Mouse (Mus musculus): ENCODE measurements around the gene Olfr73.
"Not testable (repeated sequence)": the region's sequence is repeated elsewhere in the genome, so short reads cannot be mapped to it uniquely, and the experiment has no call there.

Olfr73 gene

DNA sequence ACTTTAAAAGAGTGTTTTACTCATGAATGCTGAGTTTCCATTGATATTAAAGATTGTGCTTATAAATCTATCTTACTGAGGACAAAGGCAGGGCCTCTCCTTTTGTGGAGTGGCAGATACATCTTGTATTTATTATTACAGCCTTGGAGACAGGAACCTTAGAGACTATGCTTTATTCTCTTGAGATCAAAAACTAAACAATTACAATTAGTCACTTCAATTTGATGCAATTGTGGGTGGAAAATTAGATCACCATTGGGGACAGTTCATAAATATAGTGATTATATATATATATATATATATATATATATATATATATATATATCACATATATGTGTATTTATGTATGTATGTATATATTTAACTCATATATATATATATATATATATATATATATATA lies at the start of gene Olfr73:
Olfr73 (minus strand) TSS at position 101 of the 400 bp plus-strand sequence.
- DNase-seq: no peak

DNA sequence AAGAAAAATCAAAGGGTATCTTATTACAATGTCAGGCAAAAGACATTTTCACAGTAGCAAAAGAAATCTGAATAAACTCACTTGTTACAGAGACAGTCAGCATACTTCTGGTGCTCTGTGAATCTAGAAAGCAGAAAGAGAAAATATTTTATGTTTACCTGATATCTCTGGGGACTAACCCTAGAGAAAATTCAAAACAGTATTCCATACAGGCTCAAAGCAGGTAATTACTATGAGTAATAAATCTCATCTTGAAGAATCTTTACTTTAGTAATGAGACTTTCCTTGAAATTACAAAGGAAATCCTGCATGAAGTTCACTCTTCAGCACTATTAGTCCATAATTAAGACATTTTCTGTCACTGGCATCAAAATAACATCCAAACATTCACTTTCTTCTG lies 34.2 kb upstream of the Olfr73 start, which contains the start of gene Olfr1163:
Olfr1163 (minus strand) TSS at position 101 of the 400 bp plus-strand sequence.
- no peak for DNase-seq

DNA sequence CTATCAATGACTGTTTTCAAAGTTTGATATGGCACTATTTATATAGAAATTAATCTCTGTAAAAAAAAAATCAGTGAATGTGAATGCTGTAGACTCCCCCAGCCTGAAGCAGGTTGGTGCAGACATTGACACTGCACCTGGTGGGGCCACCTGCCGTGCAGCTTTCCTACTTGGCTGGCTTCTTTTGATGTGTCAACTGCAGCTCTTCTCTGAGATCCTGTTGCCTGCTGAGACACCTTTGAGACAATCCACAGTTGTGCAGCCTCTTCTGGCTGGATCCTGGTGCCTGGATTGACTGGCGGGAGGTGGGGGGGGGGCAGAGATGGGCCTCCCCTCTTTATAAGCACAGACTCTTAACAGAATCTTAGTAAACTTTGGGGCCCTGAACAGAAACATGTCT lies 26.1 kb upstream of the Olfr73 start:
- no peak for DNase-seq

DNA sequence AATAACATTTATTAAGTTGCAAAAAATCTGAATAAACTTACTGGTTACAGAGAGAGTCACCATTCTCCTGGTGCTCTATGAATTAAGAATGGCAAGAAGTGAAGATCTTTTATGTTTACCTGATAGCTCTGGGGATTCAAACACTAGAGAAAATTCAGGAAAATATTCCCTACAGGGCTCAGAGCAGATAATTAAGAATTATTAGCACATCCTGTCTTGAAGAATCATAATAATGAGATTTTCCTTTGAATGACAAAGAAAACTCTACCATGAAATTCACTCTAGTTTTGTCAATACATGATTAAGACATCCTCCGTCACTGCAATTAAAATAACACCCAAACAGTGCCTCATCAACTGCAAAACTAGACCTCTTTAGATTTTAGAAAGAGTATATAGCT lies 13.5 kb upstream of the Olfr73 start, which contains the start of gene Olfr1162:
Olfr1162 (minus strand) TSS at position 101 of the 400 bp plus-strand sequence.
- no peak for DNase-seq

DNA sequence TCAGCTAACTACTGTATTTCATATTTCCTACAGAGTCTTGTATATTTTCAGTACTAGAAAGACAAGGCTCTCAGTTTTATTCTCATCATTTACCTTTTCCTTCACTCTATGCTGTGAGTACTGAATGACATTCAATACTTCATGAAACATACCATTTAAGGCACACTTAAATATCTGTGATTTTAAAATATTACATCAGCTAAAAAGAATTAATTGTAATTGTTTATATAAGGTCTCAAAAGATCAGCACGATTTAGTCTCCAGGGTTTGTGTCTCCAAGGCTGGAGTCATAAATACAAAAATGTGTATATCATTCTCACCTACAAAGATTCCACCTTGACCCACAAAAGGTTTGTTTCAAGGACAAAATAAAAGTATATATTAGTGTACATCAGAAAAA lies 15.0 kb downstream of the Olfr73 start, which contains the start of gene Olfr1161:
Olfr1161 (plus strand) TSS at position 301 of the 400 bp plus-strand sequence.
- DNase-seq: not testable (repeated sequence)

DNA sequence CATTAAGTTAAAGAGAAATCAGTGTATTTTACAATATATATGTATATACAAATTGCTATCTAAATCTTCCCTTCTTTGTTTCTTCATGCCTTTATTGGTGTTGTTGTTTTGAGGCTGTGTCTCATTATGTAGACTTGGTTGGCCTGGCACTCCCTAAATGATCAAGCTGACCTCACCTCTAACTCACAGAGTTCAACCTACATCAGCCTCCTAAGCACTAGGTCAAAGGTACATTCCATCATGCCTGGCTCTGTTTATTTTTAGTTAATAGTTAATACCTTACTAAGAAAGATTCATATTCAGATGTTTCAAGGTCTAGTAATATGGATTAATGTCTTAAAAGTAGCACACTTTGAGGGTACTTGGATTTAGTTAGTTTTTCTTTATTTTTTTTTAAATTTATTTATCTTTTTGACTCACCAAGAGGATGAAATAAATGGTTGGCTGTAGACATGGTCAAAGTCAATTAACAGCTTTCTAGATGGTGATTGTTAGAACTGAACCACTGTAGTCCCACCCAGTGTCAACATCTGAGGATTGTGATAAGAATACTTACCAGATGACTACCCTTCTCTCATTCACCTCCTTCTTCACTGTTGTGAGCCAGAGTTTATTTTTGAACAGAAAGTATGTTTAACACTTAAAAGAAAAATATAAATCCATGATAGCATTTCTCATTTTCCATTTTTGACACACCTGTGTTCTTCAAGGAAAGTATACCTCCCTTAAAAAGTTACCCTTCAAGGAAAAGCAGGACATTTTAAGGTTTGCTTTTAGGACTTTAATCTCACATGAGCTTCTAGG lies 29.8 kb downstream of the Olfr73 start, which contains the start of gene Olfr1160:
Olfr1160 (minus strand) TSS at position 754 of the 804 bp plus-strand sequence.
- DNase-seq: no peak

DNA sequence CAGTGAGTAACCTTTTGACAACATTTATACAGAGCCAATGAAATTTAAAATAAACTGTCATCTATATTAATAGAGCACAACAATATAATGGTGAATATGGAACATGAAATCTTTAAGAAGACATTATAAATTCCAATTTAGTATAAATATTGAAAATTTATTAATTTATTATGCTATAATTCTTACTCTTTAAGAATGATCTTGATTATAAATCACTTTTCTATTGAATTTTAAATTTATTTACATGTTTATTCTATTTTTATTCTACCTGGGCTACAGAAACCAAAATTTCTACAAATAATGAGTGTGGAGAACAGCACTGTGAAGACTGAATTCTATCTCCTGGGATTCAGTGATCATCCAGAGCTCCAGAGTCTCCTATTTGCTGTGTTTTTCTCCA lies 47.7 kb downstream of the Olfr73 start, which contains the start of gene Olfr1158:
Olfr1158 (plus strand) TSS at position 301 of the 400 bp plus-strand sequence.
- no peak for DNase-seq
